Mouse (Mus musculus): Measurements from ENCODE around the gene Gm49320. TPM values are rescaled to one million over a fixed set of nuclear protein-coding genes. Genes with fewer than 3 reads are reported as not detected.

Gene Gm49320
- polyA plus RNA-seq, 1 experiment, result 1.3 TPM

DNA sequence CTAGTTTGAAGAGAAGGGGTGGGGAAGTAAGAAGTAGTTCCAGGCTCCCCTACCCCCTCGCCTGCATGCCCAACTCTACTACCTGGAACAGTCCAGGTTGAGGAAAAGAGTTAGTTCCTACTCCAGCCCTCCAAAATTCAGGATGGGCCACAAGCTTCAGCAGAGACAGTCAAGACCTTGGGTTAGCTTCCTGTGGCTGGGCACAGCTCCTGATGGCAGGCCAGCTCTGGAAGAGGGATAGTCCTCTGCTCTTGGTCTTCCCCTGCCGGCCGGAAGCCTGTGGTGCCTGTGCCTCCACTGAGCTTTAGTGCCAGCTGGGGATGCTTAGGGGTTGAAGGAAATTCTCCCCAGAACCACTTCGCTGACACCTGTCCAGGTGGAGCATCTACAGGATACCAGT, 12.3 kb upstream of the Gm49320 start:
- Histone ChIP-seq H3K4me1 (ENCODE audit: control insufficient read depth, insufficient read depth, low read length) (no peaks in the 10 kb centered on the region), H3K4me3 (replicated peaks; ENCODE audit: extremely low read depth, low read depth, low read length) (peak overlapping the region; percentile 19)
- no peak for DNase-seq
- 28% methylated on average over 4 of the region's 4 CpGs for WGBS
- TF ChIP-seq CTCF (IDR thresholded peaks at IDR 0.05; ENCODE audit: insufficient read depth, low read length), result no peak
- no peak for TF ChIP-seq POLR2A (IDR thresholded peaks at IDR 0.05; ENCODE audit: borderline replicate concordance, extremely low read depth, low read depth, low read length)

DNA sequence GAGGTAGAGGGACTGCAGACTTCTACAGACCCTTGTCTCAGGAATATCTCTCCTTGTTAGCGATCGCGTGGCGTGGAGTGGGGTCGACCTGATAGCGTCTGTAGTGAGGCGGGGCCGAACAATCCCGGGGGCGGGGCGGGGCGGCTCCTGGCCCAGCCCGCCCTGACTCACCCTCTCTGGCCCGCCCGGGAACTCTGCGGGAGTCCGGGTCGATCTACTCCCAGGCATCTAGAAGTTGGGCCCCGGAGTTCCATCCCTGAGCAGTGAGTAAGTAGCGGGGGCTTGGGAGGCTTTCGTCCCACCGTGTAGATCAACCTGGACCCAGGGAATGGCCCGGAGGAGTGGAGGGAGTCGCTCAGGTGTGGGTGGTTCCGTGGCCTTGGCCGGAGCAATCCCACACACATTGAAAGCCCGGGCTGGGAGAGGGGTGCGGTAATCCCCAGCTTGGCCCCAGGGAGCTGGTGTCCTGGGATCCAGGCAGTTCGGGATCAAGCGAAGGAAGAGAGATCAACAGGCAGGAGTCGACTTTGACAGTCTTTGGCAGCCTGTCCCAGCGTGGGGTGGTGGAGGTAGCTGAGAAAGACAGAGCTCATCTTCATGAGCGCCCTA, 11.8 kb upstream of the Gm49320 start, which contains the start of gene Lrrc8e:
Lrrc8e (plus strand) TSS at position 89 of the 609 bp plus-strand sequence.
- peak within 1 kb of the TSS; percentile 63 for H3K4me3 ChIP-seq (replicated peaks; ENCODE audit: extremely low read depth, low read depth, low read length)
- peak; percentile 48 for DNase-seq
- no peaks in the 10 kb centered on the region for H3K4me1 ChIP-seq (ENCODE audit: control insufficient read depth, insufficient read depth, low read length)
- 9% methylated on average over 33 of the region's 33 CpGs for WGBS
- no peak for TF ChIP-seq POLR2A (IDR thresholded peaks at IDR 0.05; ENCODE audit: borderline replicate concordance, extremely low read depth, low read depth, low read length)
- TF ChIP-seq CTCF (IDR thresholded peaks at IDR 0.05; ENCODE audit: insufficient read depth, low read length), result no peak

DNA sequence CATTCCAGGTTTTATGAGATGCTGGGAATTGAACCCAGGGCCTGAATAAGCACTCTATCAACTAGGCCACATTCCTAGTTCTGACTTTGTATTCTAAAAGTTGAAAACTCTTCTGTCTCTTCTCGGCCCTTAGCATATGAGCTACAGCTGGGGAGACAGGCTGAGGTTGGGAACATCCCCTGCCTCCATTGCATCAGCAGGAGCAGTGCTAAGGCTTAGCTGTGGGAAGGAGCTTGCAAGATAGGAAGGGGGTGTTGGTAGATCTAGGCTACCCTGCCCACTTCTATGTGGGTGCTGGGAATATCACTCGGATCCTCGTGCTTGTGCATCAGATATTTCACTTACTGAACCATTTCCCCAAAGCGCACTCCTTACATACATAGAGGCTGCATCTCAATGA, 10.7 kb upstream of the Gm49320 start:
- 94% methylated on average over 4 of the region's 4 CpGs for WGBS
- no peak overlapping the region for H3K4me3 ChIP-seq (replicated peaks; ENCODE audit: extremely low read depth, low read depth, low read length)
- no peak for DNase-seq
- H3K4me1 ChIP-seq (ENCODE audit: control insufficient read depth, insufficient read depth, low read length), result no peaks in the 10 kb centered on the region
- TF ChIP-seq CTCF (IDR thresholded peaks at IDR 0.05; ENCODE audit: insufficient read depth, low read length), result no peak
- TF ChIP-seq POLR2A (IDR thresholded peaks at IDR 0.05; ENCODE audit: borderline replicate concordance, extremely low read depth, low read depth, low read length), result no peak

DNA sequence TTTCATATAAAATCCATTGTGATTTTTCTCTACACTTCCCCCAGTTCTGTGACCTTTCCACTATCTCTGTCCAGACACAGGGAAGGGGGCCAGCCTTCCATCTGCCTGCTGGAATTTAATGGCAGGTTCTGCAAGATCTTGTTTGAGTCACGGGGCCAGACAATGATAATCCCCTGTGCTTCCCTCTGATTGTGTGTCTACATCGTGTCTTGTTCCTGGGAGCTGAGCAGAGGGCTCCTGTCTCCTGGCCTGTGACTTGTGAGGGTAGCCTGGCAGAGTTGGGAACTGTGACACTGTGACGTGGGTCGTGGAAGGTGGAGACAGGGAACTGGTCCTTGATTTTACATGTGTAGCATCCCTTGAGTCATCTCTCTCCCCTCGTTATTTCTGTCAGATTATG, 8.9 kb upstream of the Gm49320 start:
- Histone ChIP-seq H3K4me1 (ENCODE audit: control insufficient read depth, insufficient read depth, low read length) (no peaks in the 10 kb centered on the region), H3K4me3 (replicated peaks; ENCODE audit: extremely low read depth, low read depth, low read length) (no peak overlapping the region)
- TF ChIP-seq CTCF (IDR thresholded peaks at IDR 0.05; ENCODE audit: insufficient read depth, low read length) (no peak), POLR2A (IDR thresholded peaks at IDR 0.05; ENCODE audit: borderline replicate concordance, extremely low read depth, low read depth, low read length) (no peak)
- WGBS, result 66% methylated on average over 5 of the region's 5 CpGs
- DNase-seq, result no peak

DNA sequence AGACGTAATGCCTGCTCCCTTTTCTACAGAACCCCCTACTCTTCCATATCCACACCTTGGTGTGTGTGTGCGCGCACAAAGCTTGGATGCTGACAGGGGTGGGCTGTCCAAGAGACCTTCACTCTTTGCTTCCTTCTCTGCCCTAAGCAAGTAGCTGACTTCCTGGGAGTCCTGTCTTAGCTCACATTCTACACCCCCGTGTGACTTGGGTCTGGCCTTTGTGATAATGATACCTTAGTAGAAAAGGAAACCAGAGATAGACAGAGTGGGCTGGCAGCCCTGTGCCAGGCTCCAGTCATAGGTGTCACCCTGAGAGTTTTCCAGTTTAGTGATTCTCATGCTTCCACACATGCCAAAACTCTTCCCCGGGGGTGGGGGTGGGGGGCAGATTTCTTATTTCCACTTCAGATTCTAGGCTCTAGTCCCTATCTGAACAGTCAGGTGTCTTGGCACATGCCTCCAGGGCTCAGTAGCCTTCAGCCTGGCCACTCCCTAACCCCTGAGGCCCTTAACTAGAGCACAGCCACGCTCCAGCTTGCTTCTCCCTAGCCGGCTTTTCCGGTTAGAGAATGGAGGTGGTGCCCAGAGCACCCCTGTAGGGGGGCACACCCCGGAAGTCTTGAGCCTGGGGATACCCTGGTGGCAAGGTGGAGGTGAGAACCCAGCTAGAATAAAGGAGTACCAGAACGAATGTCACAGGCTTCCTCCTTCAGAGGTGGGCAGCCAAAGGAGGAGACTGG, 7.9 kb upstream of the Gm49320 start:
- Histone ChIP-seq H3K4me3 (replicated peaks; ENCODE audit: extremely low read depth, low read depth, low read length) (no peak overlapping the region), H3K4me1 (ENCODE audit: control insufficient read depth, insufficient read depth, low read length) (no peaks in the 10 kb centered on the region)
- 50% methylated on average over 10 of the region's 10 CpGs for WGBS
- DNase-seq, result peak; percentile 53
- TF ChIP-seq POLR2A (IDR thresholded peaks at IDR 0.05; ENCODE audit: borderline replicate concordance, extremely low read depth, low read depth, low read length), result no peak
- TF ChIP-seq CTCF (IDR thresholded peaks at IDR 0.05; ENCODE audit: insufficient read depth, low read length), result no peak

DNA sequence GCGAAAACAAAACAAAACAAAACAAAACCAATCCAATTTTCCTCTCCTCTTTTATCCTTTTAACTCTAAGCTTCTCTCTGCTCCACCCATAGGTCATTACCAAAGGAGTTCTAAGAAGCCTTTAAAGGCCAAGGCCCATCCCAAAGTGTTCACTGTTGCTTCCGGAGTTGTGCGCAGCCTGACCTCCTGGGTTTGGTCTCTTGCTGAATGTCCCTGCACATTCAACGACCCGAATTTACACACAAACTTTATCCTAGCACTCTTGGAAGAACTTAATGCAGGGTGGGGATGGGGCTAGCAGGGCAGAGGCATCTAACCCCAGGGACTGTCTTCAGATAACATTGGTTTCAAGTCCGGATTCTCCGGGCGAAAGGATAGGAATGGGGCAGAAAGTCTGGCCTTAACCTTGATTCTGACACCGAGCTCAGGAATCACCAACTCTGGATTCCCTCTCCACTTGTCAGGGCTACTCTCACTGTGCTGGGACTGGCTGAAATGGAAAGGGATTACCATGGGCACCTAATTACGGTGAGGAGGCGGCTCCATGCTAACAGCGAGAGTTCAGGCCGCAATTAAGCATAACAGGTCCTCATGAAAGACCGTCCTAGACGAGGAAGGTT, 741 bp upstream of the Gm49320 start:
- no peak for DNase-seq
- peak overlapping the region; percentile 95 for H3K4me3 ChIP-seq (replicated peaks; ENCODE audit: extremely low read depth, low read depth, low read length)
- WGBS, result 12% methylated on average over 15 of the region's 15 CpGs
- no peak for TF ChIP-seq CTCF (IDR thresholded peaks at IDR 0.05; ENCODE audit: insufficient read depth, low read length)
- TF ChIP-seq POLR2A (IDR thresholded peaks at IDR 0.05; ENCODE audit: borderline replicate concordance, extremely low read depth, low read depth, low read length), result peak; percentile 47; the same call in 1 of the 2 replicates
- peaks cover 5% of the 10 kb centered on the region; the same call in 1 of the 2 replicates for H3K4me1 ChIP-seq (ENCODE audit: control insufficient read depth, insufficient read depth, low read length)

DNA sequence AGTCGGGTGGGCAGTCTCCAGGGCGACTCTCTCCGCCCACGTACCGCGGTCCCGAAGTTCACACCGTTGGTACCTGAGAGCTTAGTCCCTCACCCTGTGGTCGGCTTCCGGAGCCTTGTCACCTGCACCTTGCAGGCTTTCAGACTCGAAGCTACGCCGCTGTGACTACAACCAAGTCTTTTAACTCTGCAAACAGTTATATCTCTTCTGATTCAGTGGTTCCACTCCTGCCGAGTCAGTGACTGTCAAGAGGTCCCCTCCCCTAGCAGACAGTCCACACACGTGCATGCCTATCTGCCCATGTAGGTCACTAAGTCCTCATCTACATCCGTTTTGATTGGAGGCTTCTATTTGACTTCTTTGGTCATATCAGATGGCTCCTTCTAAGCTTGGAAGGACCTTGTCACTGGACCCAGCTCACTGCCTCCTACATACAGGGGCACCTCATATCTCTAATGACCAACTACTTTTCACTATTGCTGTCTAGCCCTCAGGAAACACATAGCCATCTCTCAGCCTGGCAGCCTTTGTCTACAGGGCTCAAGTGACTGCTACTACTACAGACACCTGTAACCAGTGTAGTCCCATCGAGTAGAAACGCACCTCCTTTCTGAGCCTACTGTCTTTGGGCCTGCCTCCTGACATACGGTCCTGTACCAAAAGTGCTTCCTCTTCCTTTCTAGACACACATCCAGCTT, 677 bp downstream of the Gm49320 start:
- TF ChIP-seq CTCF (IDR thresholded peaks at IDR 0.05; ENCODE audit: insufficient read depth, low read length) (no peak), POLR2A (IDR thresholded peaks at IDR 0.05; ENCODE audit: borderline replicate concordance, extremely low read depth, low read depth, low read length) (no peak)
- DNase-seq, result no peak
- H3K4me1 ChIP-seq (ENCODE audit: control insufficient read depth, insufficient read depth, low read length), result peaks cover 5% of the 10 kb centered on the region; the same call in 1 of the 2 replicates
- peak overlapping the region; percentile 95 for H3K4me3 ChIP-seq (replicated peaks; ENCODE audit: extremely low read depth, low read depth, low read length)
- 7% methylated on average over 19 of the region's 19 CpGs for WGBS

DNA sequence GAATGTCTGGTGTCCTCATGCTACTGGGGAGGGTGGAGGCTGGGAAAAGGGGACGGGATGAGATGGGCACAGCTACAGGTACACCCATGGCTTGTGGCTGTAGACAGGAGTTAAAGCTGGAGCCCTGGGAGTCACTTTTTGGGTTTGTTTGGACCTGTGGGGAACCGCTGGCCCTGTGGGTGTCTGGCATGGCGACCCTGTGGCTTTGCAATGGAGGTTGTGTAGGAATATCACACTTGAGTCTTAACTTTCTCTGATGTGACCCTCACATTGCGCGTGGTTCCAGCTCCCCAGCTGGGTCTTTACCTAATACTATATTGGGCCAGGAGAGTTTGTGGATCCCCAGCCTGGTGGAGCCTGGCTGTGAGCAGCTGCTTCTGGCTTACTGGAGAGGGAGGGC, 6.4 kb downstream of the Gm49320 start:
- no peak for DNase-seq
- Histone ChIP-seq H3K4me3 (replicated peaks; ENCODE audit: extremely low read depth, low read depth, low read length) (no peak overlapping the region), H3K4me1 (ENCODE audit: control insufficient read depth, insufficient read depth, low read length) (no peaks in the 10 kb centered on the region)
- 96% methylated on average over 5 of the region's 5 CpGs for WGBS
- no peak for TF ChIP-seq CTCF (IDR thresholded peaks at IDR 0.05; ENCODE audit: insufficient read depth, low read length)
- no peak for TF ChIP-seq POLR2A (IDR thresholded peaks at IDR 0.05; ENCODE audit: borderline replicate concordance, extremely low read depth, low read depth, low read length)

DNA sequence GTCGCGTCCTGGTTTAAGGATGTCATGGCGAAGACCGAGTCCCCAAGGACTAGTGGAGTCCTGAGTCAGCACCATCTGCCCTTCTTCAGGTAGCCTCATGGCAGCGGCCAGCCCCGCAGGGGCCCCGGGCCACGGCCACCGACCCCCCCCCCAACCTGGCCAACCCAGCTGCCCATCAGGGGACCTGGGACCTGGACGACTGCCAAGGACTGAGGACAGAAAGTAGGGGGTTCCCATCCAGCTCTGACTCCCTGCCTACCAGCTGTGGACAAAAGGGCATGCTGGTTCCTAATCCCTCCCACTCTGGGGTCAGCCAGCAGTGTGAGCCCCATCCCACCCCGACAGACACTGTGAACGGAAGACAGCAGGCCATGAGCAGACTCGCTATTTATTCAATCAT, 7.1 kb downstream of the Gm49320 start:
- no peak for DNase-seq
- H3K4me1 ChIP-seq (ENCODE audit: control insufficient read depth, insufficient read depth, low read length), result no peaks in the 10 kb centered on the region
- WGBS, result 86% methylated on average over 13 of the region's 13 CpGs
- no peak for TF ChIP-seq POLR2A (IDR thresholded peaks at IDR 0.05; ENCODE audit: borderline replicate concordance, extremely low read depth, low read depth, low read length)
- TF ChIP-seq CTCF (IDR thresholded peaks at IDR 0.05; ENCODE audit: insufficient read depth, low read length), result no peak
- H3K4me3 ChIP-seq (replicated peaks; ENCODE audit: extremely low read depth, low read depth, low read length), result no peak overlapping the region
